Mouse (Mus musculus) hindlimb bud, embryonic 11.5 days (tissue): ENCODE data around the gene Cand2.

Source experiments
- DNase-seq: peaks from one replicate; pipeline ENCODE4 v3.0.0-alpha.2; 2012; ENCODE audit warnings: low read depth, low spot score; ENCODE audit errors: extremely low spot score

Cand2 gene

GRCm38 (mm10) chr6:115774501-115774921, at the start of gene Cand2:
Gene Cand2 (plus strand): TSS chr6:115774538.
- no peak for DNase-seq

DNA sequence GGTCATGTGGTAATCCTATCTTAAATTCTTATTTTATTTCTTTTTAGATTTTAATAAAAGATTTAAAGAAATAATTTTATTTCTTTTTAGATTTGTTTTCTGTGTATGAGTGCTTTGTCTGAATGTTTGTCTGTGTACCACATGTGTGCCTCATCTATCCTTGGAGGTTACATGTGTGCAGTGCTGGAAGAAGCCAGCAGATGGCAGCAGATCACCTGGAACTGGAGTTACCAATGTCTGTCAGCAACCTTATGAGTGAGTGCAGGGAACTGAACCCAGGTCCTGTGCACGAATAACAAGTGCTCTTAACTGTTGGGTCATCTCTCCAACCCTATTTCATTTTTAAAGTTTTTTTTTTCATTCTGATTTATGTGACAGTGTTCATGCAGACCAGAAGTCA, 47.2 kb upstream of the Cand2 start:
- no peak for DNase-seq

GRCm38 (mm10) chr6:115727570-115727969, 46.8 kb upstream of the Cand2 start:
- no peak for DNase-seq

DNA sequence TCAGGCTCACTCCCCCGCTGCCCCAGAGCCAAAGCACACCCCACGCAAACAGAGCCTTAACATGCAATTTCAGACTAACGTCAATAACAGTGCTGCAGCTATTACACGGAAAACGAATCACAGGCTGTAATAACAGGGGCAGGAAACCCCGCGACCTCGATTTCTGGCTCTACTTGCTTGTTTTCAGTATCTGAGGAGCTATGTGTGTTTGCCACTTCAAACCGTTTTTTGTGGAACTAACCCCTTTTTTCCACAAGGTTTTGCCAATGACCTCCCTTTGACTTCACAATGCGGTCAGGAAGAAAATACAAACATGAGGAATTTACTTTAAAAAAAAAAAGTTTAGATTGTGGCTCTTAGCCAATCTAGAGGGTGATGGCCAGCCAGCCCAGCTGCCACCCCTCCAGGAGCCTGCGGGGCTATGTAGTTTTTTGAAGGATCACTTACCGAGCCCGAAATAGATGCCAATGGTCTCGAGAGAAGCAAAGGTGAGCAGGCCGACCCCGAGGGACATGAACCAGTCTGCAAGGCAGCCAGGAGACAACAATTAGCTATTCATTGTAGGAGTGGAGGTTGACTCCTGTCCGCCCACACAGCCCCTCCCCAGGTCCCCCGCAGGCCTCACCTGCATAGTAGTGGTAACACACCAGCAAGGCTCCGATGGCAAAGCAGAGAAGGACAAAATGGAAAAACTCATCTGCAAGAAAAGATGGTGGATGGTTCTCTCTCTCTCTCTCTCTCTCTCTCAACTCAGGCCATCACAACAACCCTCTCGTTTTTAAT, 43.6 kb upstream of the Cand2 start:
- DNase-seq: no peak

DNA sequence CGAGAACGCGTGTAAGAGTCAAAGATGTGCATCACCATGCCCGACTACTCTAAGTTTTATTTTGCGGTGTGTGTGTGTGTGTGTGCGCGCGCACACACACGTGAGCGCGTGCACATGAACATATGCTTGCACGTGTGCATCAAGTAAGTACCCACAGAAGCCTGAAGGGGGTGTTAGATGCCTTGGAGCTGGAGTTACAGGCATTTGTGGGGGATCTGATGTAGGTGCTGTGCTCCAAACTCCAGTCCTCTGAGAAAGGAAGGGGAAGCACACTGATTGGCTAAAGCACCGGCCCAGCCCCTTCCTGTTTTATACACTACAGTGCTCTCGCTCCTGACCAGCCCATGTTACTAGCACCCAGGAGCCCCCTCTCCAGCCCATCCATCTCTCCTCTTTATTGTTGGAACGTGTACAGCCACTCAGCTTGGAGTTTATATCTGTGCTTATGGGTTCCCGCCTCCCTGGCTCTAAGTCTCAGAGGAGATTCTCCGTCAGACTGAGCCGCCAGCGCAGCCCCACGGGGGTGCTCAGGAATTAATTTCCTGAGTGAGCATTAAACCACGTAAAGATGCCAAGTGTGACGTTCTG, 41.9 kb upstream of the Cand2 start:
- no peak for DNase-seq

DNA sequence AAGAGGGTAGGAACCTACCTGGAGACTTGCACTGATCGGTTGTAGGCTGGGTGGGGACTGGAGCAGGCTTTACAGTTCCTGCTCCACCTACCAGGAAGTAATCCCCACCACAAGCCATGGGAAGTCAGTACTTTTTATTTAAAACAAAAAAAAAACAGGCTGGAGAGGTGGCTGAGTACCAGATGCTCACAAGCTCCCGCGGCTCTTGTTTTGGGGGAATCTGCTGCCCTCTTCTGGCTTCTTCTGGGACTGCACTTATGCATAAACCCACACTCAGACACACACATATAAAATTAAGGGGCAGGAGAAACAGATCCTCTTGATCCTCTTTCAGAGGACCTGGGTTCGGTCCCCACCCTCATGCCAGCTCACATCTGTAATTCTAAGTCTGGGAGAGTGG, 39.4 kb upstream of the Cand2 start:
- DNase-seq: no peak

DNA sequence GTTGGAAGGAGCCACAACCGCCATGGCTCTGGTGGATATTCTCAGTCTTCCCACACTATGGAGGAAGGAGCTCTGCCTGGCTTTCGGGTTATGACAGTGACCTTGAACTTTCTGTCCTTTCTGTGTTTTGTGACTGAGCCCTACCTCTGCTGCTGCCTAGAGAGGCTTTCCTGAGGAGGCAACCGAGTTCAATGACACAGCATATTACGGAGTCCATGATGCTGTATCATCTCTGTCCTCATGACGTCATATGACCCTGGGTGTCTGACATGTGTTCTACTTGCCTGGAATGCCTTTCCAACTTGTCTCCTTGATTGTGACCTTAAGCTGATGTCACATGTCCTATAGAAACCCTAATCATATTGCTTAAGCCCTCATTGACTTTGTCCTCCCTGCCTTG, 35.3 kb upstream of the Cand2 start:
- DNase-seq: no peak

DNA sequence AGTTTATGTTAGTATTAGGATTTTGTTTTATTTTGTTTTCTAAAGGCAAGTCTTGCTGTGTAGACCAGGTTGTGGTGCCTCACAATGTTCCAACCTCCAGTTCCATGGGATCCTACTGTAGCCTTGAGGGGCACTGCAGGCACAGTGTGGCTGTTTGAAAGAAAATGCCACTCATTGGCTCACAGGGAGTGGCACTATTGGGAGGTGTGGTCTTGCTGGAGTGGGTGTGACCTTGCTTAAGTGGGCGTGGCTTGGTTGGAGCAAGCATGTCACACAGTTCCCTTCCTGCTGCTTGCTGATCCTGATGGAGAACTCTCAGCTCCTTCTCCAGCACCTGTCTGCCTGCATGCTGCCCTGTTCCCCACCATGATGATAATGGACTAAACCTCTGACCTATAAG, 30.8 kb upstream of the Cand2 start:
- no peak for DNase-seq

DNA sequence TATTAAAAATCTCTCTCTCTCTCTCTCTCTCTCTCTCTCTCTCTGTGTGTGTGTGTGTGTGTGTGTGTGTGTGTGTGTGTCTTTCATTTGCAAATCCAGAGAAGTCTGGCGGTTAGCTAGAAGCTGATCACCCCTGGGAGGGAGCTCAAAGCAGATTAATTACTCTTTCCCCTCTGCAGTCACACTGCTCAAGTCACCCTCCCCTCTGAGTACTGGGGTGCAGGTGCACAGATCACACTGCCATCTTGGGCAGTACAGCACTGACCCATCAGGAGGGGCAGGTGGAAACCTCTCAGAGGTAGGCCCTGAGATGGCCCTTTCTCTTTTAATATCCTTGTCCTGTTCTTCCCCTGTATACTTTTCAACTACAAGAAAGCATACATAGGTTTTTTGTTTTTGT, 28.0 kb upstream of the Cand2 start:
- no peak for DNase-seq

GRCm38 (mm10) chr6:115755536-115755935, 18.8 kb upstream of the Cand2 start:
- DNase-seq: no peak

DNA sequence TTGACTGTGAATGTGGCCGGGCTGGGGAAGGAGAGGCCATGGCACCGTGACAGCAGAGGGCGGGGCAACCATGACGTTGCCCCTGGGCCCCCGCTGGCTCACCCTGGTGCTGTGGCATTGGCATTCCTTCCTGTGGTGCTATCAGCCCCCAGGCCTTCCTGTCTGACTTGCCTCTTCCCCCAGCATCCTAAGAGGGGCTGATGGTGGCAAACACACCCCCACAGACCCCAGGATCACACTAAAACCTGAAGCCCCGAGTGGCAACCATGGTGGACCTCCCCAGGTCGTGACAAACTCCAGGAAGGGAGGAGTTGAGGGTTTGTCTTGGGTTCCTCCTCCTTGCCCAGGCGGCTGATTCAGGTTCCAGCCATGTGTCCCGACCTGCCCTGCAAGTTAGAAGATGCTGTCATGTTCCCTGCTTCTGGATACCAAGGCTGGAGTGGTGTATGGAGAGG, 15.3 kb upstream of the Cand2 start:
- DNase-seq: no peak

DNA sequence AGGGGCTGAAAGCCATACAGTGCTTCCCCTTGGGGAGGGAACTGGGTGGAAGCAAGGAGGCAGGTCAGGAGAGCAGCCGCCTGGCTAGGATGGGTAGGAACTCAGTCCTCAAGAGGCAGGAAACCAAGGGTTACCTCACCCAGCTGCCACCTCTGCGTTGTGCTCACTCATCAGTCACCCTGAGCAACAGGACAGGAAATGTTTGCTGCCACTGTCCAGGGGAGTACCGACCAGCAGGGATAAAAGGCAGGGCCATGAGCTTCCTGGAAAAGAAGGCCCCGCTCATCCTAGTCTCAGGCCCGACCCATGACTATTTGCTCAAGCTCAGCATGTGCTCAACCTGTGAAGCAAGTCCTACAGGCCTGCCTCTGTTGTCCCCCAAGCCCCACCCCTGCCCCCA, 14.9 kb upstream of the Cand2 start:
- DNase-seq: no peak

- DNase-seq: no peak
Observed at GRCm38 (mm10) chr6:115760137-115760536, 14.2 kb upstream of the Cand2 start.

DNA sequence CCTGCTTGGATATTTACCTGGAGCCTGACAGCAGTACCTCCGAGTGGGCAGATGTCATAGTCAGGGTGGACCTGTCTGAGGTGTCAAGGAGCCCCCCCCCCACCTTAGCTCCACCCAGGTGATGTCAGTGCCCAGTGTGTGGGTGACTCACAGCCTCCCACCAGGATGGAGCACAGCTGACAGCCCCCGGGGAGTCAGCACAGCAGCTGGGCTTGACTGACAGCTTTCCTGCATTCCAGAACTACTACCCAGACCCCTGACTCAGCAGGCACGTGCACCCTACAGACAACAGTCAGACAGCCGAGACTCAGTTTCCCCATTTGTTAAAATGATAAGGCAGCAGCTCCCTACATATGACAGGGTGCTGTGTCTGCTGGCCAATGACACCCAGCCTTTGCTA, 13.4 kb upstream of the Cand2 start:
- DNase-seq: no peak

DNA sequence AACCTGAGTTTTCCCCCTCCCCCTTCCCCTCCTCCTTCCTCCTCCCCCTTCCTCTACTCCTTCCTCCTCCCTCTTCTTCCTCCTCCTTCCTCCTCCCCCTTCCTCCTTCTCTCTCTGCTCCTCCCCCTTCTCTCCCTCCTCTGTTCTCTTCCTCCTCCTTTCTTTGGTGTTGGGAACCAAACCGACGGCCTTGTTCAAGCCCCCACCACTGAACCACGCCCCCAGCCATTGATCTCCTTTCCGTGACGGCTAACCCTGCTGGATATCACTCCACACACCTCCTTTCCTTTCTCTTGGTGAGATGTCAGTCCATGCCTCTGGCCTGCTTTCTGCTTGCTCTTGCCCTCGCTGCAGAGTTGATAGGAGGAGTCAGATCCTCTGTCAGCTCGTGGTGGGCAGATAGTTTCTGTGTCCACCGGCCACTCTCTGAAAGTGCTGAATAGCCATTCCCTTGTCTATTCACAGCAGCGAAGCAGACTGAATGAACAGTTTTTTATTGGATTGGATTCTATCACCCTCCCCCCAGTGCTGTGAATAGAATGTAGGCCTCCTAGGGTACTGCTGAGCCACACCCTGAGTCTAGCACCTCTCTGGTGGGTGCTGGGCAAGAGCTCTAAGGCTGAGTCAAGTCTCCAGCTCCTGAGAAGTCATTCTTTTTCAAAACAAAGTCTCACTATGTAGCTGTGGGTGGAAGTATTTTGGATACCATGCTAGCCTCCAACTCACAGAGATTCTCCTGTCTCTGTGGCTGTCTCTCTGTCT, 12.2 kb upstream of the Cand2 start, which contains the start of gene Tmem40:
Tmem40 (minus strand) TSS at position 416 of the 762 bp plus-strand sequence.
- DNase-seq: no peak

- no peak for DNase-seq
Observed at GRCm38 (mm10) chr6:115764179-115764578, 10.2 kb upstream of the Cand2 start.

DNA sequence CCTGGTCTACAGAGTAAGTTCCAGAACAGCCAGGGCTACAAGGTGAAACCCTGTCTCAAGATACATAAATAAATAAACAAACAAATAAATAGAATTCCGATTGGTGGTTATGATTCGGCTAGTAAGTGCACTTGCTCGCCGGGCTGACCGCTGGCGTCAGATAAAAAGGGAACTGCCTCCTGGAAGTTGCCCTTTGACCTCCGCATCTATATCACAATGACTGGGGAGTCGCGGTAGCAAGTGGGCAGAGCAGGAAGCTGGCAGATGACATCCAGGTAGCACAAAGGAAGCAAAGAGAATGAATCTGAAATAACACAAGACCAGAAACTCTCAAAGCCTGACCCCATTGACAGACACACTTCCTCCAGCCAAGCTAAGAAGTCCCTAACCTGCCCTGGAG, 7.0 kb upstream of the Cand2 start:
- no peak for DNase-seq

DNA sequence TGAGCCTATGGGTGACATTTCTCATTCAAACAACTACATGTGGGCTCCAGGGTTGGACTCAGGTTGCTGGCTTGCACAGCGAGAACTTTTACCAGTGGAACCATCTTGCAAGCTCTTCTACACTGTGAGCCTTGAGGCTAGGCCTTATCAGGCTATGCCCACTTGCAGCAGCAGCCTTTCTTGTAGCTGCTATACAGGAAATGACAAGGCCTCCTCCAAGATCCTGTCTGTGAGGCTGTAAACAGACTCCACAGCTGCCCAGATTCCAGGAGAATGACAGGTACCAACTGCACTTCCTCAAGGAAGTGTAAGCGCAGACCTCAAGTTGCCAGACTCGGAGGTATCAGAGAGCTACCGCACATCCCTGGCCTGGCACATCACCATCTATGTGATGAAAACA, 6.1 kb upstream of the Cand2 start:
- DNase-seq: no peak

DNA sequence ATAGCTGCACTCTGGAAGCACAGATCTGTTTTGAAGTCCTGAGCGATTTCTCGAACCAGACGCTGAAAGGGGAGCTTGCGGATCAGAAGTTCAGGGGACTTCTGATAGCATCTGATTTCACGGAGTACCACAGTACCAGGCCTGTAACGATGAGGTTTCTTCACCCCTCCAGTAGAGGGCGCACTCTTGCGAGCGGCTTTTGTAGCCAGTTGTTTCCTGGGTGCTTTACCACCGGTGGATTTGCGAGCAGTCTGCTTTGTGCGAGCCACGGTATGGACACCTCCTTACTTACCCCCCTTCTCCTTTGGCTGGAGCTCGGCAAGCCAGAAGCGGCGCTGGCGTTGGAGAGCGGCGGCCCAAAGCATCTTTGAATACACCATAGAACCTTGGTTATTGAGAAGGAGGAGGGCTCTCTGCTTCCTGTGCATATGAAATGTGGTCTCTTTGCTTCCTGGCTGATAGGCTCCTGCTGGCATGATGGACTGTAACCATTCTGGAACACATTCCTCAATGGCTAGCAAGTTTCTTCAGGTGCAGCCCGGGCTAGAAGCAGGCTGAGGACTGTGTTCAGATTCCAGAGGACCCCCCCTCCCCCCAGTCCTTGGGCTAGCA, 4.2 kb upstream of the Cand2 start:
- no peak for DNase-seq

- DNase-seq: no peak
Observed at GRCm38 (mm10) chr6:115770852-115771251, 3.5 kb upstream of the Cand2 start.

DNA sequence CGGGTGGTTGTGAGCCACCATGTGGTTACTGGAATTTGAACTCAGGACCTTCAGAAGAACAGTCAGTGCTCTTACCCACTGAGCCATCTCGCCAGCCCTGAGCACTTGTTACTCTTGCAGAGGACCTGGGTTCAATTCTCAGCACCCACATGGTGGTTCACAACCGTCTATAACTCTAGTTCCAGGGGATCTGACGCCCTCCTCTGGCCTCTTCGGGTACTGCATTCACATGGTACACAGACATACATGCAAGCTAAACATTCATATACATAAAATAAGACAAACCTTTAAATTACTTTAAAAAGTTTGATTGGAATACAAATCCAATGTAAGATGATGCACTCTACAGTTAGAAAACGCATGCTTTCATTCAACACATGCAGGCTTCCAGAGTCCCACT, 2.1 kb upstream of the Cand2 start:
- DNase-seq: no peak
